13 mouse cellular contexts compared by ENCODE assay signal in the genomic region with DNA sequence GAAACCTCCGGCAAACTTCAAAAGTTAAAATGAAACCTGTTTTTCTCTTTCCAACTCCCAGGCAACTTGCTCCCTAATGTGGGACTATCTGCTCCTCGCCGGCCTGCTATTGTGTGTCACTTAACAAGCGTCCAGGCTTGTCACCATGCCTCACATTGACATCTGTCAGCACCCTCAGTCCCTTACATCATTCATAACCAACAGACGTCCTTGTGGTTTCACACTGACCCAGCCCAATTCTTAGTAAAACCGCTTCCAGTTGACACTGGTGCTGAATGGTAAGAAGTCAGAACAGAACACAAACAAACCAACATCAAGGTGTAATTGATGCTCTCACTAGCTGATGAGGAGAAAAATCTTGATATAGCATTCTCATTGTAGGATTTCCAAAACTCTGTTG.
DNase-seq lines count a peak whose midpoint lies in the region; TF ChIP-seq lines count a peak whose summit lies in the region.
"Had no signal": no experiment of that assay in that cellular context is flagged by ENCODE, and none has a peak within 500 bp of the region (broad histone marks: within the 10 kb centered on the region; RNA-seq: fewer than 3 reads in every experiment).

No protein-coding gene starts in this region.

- H3K9me3 ChIP-seq in megakaryocyte, embryonic 14.5 days, result peaks cover 4% of the 10 kb centered on the region; the same call in 1 of the 2 replicates
- H3K9me3 ChIP-seq: heart, embryonic 15.5 days had no signal

- H3K4me3 ChIP-seq in bone marrow, adult 2 months (replicated peaks; ENCODE audit: control insufficient read depth, low read depth, low read length), result no peak overlapping the region
- peak overlapping the region; percentile 47 for H3K4me3 ChIP-seq in megakaryocyte, embryonic 14.5 days (replicated peaks)
- H3K4me3 ChIP-seq: heart, embryonic 15.5 days had no signal

- TF ChIP-seq POLR2A in bone marrow, adult 2 months (IDR thresholded peaks at IDR 0.05; ENCODE audit: borderline replicate concordance, control insufficient read depth, low read depth, low read length), result no peak

- WGBS in bone marrow, adult 2 months, result 14% methylated on average over 6 of the region's 6 CpGs

- no peak for TF ChIP-seq CTCF in bone marrow, adult 2 months (IDR thresholded peaks at IDR 0.05; ENCODE audit: control insufficient read depth, insufficient read depth, low read length)

- peak overlapping the region; percentile 25; the same call in 1 of the 2 replicates for H3K27ac ChIP-seq in bone marrow, adult 2 months (ENCODE audit: control insufficient read depth, insufficient read depth, low read depth, low read length, poor library complexity)
- H3K27ac ChIP-seq: heart, embryonic 15.5 days; hindbrain, embryonic 14.5 days had no signal

- intact Hi-C loops in heart, postnatal 25 days (cut with DNase I), result no loop called here

- H3K4me1 ChIP-seq in bone marrow, adult 2 months (ENCODE audit: control insufficient read depth, insufficient read depth, low read length), result peaks cover 9% of the 10 kb centered on the region
- H3K4me1 ChIP-seq in megakaryocyte, embryonic 14.5 days, result peaks cover 21% of the 10 kb centered on the region
- H3K4me1 ChIP-seq: heart, embryonic 15.5 days had no signal

- no peaks in the 10 kb centered on the region for H3K36me3 ChIP-seq in megakaryocyte, embryonic 14.5 days (replicated peaks; ENCODE audit: low read length)
- H3K36me3 ChIP-seq: heart, embryonic 15.5 days had no signal

- DNase-seq in heart, adult 9 months (ENCODE audit: low spot score in 2 of 2), result peak; percentile 32 to 34
- no peak for DNase-seq in heart, postnatal 25 days (ENCODE audit: low spot score)
- peak; percentile 90 for DNase-seq in CD4-positive helper T cell, adult 2 months (ENCODE audit: low read depth, low spot score)
- DNase-seq in adrenal gland, adult 18-20 months (ENCODE audit: low spot score in 2 of 2), result no peak
- no peak for DNase-seq in urinary bladder, postnatal 25 days (ENCODE audit: low spot score)
- DNase-seq in ovary, adult 18-20 months (ENCODE audit: low spot score), result no peak
- DNase-seq: cerebellum, adult 18-20 months; kidney, adult 8-10 months; thymus, adult 18-20 months had no signal

- peaks cover 18% of the 10 kb centered on the region for H3K27me3 ChIP-seq in megakaryocyte, embryonic 14.5 days (replicated peaks)
- H3K27me3 ChIP-seq: heart, embryonic 15.5 days had no signal

Comparison
In these comparisons a context has a peak if more than half of its experiments do, and no peak if none do; other contexts are left out.
1. DNase-seq: peak in heart, adult 9 months (2 of 2) and CD4-positive helper T cell, adult 2 months (single experiment); none in heart, postnatal 25 days (single experiment), adrenal gland, adult 18-20 months (0 of 2), urinary bladder, postnatal 25 days (single experiment) and ovary, adult 18-20 months (single experiment).